ENCODE assay signal across 20 mouse cellular contexts in the genomic region with DNA sequence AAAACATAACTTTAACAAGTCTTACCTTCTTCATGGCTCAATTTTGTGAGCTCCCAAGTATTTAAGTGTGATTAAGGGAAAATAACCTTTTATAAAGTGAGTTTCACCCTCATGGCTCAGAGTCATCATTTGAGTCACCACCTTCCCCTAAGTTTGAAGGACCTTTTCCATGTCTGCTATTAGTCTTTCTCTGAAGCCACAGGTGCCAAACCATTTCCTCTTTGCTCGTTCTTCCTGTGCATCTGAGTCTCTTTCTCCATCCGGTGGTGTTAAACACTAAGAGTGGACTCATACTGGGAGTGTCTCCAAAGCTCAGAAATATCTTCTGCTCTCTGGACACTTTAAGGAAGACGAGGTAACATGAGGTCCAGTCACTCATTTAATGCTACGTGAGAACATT. TPM values are rescaled to one million over a fixed set of nuclear protein-coding genes. Genes with fewer than 3 reads are reported as not detected.
DNase-seq lines count a peak whose midpoint lies in the region; ATAC-seq lines count a peak whose summit lies in the region.
"Had no signal": no experiment of that assay in that cellular context is flagged by ENCODE, and none has a peak within 500 bp of the region (broad histone marks: within the 10 kb centered on the region; RNA-seq: fewer than 3 reads in every experiment).

No protein-coding gene starts in this region.

- H3K27me3 ChIP-seq in forebrain, embryonic 14.5 days (replicated peaks; ENCODE audit: control insufficient read depth, insufficient read depth, low read length) = no peaks in the 10 kb centered on the region
- H3K27me3 ChIP-seq: embryonic facial prominence, embryonic 12.5 days; heart, embryonic 13.5 days; hindbrain, embryonic 13.5 days had no signal

- no peaks in the 10 kb centered on the region for H3K4me1 ChIP-seq in forebrain, embryonic 14.5 days (ENCODE audit: control insufficient read depth, insufficient read depth, low read length)
- H3K4me1 ChIP-seq: embryonic facial prominence, embryonic 12.5 days; hindbrain, embryonic 13.5 days had no signal

- 83% methylated on average over 4 of the region's 4 CpGs for WGBS in forebrain, embryonic 14.5 days

- no peak overlapping the region for H3K27ac ChIP-seq in forebrain, embryonic 14.5 days (ENCODE audit: low read depth, low read length)
- H3K27ac ChIP-seq: embryonic facial prominence, embryonic 12.5 days; heart, embryonic 13.5 days; hindbrain, embryonic 13.5 days; hindbrain, postnatal 0 days had no signal

- H3K9ac ChIP-seq in forebrain, embryonic 14.5 days (ENCODE audit: low read length) = no peak overlapping the region
- H3K9ac ChIP-seq: embryonic facial prominence, embryonic 12.5 days; heart, embryonic 13.5 days; hindbrain, embryonic 13.5 days had no signal

- no peak overlapping the region for H3K4me3 ChIP-seq in forebrain, embryonic 14.5 days (ENCODE audit: low read depth, low read length)
- H3K4me3 ChIP-seq: embryonic facial prominence, embryonic 12.5 days; heart, embryonic 13.5 days; hindbrain, embryonic 13.5 days had no signal

- DNase-seq in A20 (ENCODE audit: low read depth, low spot score) = peak; percentile 54
- DNase-seq in CD4-positive, CD25-positive, alpha-beta regulatory T cell, adult 2 months (ENCODE audit: low read depth, low spot score) = peak; percentile 20
- no peak for DNase-seq in layer of hippocampus, adult 18-20 months (ENCODE audit: low spot score in 2 of 2)
- DNase-seq in spleen, postnatal 14 days (ENCODE audit: low spot score in 2 of 2) = no peak
- no peak for DNase-seq in forebrain, embryonic 14.5 days (ENCODE audit: low spot score)
- DNase-seq: adrenal gland, postnatal 36 days; cerebellum, adult 2 months; cerebellum, postnatal 10 days; gastrocnemius, postnatal 14 days; heart, postnatal 4 days; kidney, adult 2 months had no signal

- no peaks in the 10 kb centered on the region for H3K36me3 ChIP-seq in forebrain, embryonic 14.5 days (ENCODE audit: control insufficient read depth, insufficient read depth, low read length)
- H3K36me3 ChIP-seq: embryonic facial prominence, embryonic 12.5 days; heart, embryonic 13.5 days; hindbrain, embryonic 13.5 days had no signal

- H3K9me3 ChIP-seq in forebrain, embryonic 14.5 days (replicated peaks; ENCODE audit: control insufficient read depth, low read length) = no peaks in the 10 kb centered on the region
- H3K9me3 ChIP-seq: embryonic facial prominence, embryonic 12.5 days; heart, embryonic 13.5 days; hindbrain, embryonic 13.5 days had no signal

- 0 out of 2 replicates have a peak, but pooled peaks have one; percentile 25 for ATAC-seq in common myeloid progenitor, adult 5-6 weeks (replicated peaks; ENCODE audit: low read depth, poor library complexity, severe bottlenecking)
- 0 out of 2 replicates have a peak, but pooled peaks have one; percentile 10 for ATAC-seq in megakaryocyte, adult 5-6 weeks (ENCODE audit: poor library complexity, severe bottlenecking)
- ATAC-seq in forebrain, embryonic 14.5 days = no peak
- ATAC-seq: forebrain, embryonic 16.5 days; hindbrain, postnatal 0 days; intestine, embryonic 16.5 days had no signal

- no peak overlapping the region for H3K4me2 ChIP-seq in forebrain, embryonic 14.5 days (ENCODE audit: low read length)
- H3K4me2 ChIP-seq: embryonic facial prominence, embryonic 12.5 days; heart, embryonic 13.5 days; hindbrain, embryonic 13.5 days had no signal

RNA-seq across cellular contexts. Expression of gene Npl, which starts 33.3 kb away (rescaled TPM):
- 12.2 and 17.9 TPM in 2 replicates for total RNA-seq in common myeloid progenitor, adult 5-6 weeks (2017)
- total RNA-seq in megakaryocyte, adult 5-6 weeks (2015) = 8.5 and 9.4 TPM in 2 replicates
- 2.2 and 3.4 TPM in 2 replicates for total RNA-seq in megakaryocyte, adult 5-6 weeks (2017)
- total RNA-seq in layer of hippocampus, adult 18-20 months (2021) = 1 to 10 TPM; 3.4 to 4.8 TPM
- polyA plus RNA-seq in forebrain, embryonic 14.5 days (2014; fragmentation: Nextera tagmentation; extraction: Ambion mirVana) = 9.8 and 10.1 TPM in 2 replicates
- total RNA-seq: MEL had no signal

Comparison
In these comparisons a context has a peak if more than half of its experiments do, and no peak if none do; other contexts are left out.
1. DNase-seq: peak in A20 (single experiment) and CD4-positive, CD25-positive, alpha-beta regulatory T cell, adult 2 months (single experiment); none in layer of hippocampus, adult 18-20 months (0 of 2), spleen, postnatal 14 days (0 of 2) and forebrain, embryonic 14.5 days (single experiment).